Mouse (Mus musculus) T-helper 1 cell (primary cell): ENCODE measurements around the gene Rps2.
"Not testable (repeated sequence)": the region's sequence is repeated elsewhere in the genome, so short reads cannot be mapped to it uniquely, and the experiment has no call there.

Source experiments
- in situ Hi-C: fragments of 300-600 bp; cut with MboI, MseI; formaldehyde crosslinking; loops from one replicate; pipeline ENCODE4 v1.15.1; 2025; ENCODE audit warnings: high pct_unique_total_duplicates

Rps2 gene

GRCm38 (mm10) chr17:24701251-24701650 is 16.7 kb upstream of the Rps2 start:
- in situ Hi-C loops, result loop anchor here (10.0 kb wide), 1 partner anchor 556 kb away; no protein-coding TSS in a partner anchor

- in situ Hi-C loops, result loop anchor here (10.0 kb wide), 1 partner anchor 561 kb away; no protein-coding TSS in a partner anchor
Observed at GRCm38 (mm10) chr17:24705821-24706220, 12.1 kb upstream of the Rps2 start.

DNA sequence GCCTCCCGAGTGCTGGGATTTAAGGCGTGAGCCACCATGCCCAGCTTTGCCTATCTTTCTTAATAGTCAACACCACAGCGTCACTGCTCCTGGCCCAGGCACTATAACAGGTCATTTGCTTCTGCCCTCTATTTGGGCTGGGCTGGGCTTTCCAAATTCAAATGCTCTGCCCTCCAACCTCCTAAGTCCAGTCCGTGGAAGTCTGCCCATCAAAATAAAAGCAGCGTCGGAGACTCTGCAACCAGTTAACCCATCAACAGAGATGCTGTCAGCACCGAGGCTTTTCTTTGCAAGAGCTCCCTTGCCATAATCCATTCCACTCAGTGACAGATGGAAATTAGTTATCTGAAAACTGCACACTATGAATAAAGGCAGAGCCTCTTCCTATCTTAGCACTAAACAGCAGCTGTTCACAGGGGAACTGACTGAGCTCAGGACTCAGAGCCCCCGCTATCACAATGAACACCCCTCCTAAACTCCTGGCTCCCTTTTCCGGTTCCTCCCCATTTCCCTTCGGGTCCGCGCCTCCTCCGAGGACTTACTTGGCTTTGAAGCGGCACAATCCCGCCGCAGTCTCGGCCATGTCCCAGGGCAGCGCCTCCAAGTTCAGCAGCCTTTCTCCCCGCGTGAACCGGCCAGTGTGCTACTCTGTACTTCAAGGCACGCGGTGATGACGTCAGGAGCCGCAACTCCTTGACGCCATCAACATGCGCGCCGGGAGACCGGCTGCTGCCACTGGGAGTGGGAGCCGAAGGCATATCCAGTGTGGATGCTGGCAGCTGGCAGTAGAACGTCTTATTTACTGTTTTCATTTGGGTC is 10.7 kb upstream of the Rps2 start, which contains the start of gene Tbl3:
Tbl3 (minus strand) TSS at position 679 of the 819 bp plus-strand sequence.
- in situ Hi-C loops, result loop anchor here (10.0 kb wide), 1 partner anchor 562 kb away; no protein-coding TSS in a partner anchor

- in situ Hi-C loops, result loop anchor here (10.0 kb wide), 1 partner anchor 563 kb away; no protein-coding TSS in a partner anchor
Observed at GRCm38 (mm10) chr17:24707801-24708425, 10.0 kb upstream of the Rps2 start.

- in situ Hi-C loops, result loop anchor here (10.0 kb wide), 1 partner anchor 564 kb away; no protein-coding TSS in a partner anchor
Observed at GRCm38 (mm10) chr17:24708646-24709045, 9.3 kb upstream of the Rps2 start.

GRCm38 (mm10) chr17:24715556-24715955 is 2.4 kb upstream of the Rps2 start:
- in situ Hi-C loops, result no loop called here

DNA sequence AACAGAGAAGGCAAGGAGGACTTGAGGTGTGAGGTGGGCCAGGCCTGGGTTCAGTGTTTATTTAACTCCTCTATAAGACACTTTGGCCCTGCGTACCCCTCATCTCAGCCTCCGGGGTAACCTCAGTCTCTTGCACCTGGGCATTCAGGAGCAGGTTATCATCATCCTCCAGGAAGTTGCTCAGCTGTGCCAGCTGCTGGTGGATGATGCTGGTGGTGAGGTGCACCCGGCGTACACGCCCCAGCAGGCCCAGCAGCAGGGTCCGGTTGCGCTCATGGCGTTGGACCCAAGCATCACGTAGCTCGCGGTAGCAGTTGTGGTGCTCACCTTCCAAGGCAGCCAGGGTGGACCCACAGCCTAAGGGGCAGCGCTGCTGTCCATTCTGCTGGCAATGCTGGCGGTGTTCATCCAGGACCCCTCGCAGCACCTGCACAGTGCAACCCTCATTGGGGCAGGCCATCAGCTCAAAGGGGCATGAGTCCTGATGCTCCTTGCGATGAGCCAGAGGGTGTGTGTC is 1.7 kb upstream of the Rps2 start:
- in situ Hi-C loops, result no loop called here

- in situ Hi-C loops, result not testable (repeated sequence)
Observed at GRCm38 (mm10) chr17:24718938-24719337, 1.0 kb downstream of the Rps2 start.

DNA sequence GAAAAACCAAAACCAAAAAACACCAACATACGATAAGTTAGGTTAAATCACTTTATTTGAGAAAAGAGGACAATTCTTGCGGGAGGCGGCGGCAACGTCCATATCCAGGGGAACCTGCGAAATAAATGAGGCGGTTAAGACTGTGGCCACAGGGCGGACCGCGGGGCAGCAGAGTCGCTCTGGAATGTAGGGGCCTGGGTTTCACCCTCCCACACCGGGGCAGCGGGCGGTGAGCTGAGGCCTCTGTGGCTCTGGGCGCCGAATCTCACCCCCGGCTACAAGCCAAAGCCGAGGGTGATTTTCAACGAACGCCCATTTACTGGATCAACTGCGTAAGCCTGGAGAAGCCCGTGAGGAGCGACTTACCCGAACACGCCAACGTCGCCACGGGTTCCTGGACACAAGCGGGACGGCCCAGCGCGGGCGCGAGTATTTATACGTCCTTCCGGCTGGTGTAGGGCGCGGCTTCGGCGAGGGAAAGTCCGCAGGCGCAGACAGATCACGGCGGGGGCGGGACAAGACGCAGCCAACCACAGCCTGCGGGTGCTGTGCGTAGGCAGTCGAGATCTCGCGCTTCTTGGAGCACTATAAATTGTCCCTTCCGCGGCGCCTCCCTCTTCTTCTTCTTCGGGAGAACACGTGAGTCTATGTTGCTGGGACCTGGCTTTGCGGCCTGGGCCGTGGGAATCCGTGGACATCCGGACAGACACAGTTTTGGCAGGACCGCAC is 1.7 kb downstream of the Rps2 start:
- in situ Hi-C loops, result no loop called here

DNA sequence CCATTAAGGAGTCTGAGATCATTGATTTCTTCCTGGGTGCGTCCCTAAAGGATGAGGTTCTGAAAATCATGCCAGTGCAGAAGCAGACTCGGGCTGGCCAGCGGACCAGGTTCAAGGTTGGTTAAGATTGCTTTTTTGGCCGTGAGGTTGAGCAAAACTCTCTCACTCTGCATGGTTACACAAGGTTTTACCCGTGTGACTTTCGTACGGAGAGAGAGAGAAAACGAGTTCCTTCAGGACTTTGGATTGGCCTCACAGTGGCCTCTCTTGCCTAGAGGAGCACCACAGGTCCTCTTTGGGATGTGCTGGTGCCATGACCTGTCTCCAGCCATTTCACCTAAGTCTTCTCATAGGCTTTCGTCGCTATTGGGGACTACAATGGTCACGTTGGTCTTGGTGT is 2.7 kb downstream of the Rps2 start:
- in situ Hi-C loops, result not testable (repeated sequence)

DNA sequence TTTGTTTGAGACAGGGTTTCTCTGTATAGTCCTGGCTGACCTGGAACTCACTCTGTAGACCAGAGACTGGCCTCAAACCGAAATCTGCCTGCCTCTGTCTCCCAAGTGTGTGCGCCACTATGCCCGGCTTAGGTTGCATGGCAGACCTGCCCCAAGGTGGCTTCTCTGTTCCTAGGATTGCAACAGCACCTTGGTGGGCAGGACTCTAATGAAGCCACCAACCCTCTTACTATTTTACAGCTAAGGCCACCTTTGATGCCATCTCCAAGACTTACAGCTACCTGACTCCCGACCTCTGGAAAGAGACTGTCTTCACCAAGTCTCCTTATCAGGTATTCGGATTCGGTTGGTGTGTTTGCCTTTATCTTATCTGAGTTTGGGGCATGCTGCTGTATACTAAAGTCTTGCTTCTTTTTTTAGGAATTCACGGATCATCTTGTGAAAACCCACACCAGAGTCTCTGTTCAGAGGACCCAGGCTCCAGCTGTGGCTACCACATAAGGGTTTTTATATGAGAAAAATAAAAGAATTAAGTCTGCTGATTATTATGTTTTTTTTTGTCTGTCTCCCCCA is 3.6 kb downstream of the Rps2 start:
- in situ Hi-C loops, result not testable (repeated sequence)

- in situ Hi-C loops, result no loop called here
Observed at GRCm38 (mm10) chr17:24722220-24722924, 4.5 kb downstream of the Rps2 start.

DNA sequence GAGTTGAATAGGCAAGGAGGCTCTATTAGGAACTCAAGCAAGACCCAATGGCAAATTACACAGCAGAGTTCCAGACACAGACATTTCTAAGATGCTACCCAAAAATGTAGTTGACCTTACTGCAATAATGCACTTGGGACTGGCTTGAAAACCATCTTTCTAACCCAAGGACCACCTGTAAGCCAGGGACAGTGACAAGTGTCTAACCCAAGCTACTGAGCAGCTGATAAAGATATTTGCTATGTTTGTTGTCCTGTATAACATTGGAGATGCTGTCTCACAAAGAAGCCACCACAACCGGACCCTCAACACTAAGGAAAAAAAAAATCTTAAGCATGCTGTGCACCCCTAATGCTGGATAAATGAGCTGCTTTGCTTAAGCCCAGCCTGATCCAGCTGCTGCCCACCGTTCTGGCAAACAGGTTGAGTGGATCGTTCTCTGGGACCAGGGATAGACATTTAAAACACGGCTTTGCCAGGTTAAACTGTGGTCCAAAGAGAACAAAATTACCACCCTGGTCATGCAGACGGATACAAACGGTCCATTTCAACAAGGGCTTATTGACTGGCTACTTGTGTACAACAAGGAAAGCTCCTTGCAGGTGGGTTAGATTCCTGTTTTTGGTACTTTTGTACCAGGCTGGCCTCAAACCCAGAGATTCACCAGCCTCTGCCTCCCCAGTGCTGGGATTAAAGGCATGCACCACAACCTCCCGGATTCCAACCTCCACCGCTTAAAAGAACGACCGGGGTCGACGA is 5.4 kb downstream of the Rps2 start:
- in situ Hi-C loops, result no loop called here

DNA sequence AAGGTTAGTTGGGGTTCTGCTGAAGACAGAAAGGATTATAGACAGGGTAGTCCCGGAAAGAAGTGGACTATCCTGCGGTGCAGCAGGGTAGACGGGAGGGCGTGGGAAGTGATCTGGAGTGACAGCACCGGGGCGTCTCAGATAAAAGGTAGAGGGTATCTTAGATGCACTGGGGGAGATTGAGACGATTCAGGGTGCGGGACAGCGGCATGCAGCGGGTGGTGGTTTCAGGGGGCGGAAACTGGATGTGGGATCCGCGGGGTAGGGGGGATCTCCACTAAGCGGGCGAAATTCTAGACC is 5.9 kb downstream of the Rps2 start:
- in situ Hi-C loops, result no loop called here

DNA sequence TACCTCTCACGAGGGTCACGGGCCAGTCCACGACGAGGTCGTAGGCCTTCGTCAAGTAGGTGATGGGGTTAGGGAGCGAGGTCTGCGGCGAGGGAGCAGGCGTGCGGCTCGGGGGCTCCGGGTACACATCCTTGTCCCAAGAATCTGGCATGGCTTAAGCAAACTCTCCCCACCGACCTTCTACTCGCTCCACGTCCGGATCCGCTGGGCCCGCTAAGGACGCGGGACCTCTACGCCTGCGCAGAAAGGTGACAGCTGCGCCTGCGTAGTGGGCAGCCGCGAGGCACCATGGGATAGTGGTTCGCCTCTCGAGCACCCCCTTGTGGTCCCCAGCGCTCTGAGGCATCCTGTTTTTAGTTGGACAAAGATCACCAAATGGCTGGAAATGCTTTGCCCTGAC is 6.3 kb downstream of the Rps2 start, which contains the start of gene Ndufb10:
Ndufb10 (minus strand) TSS at position 295 of the 400 bp plus-strand sequence.
- in situ Hi-C loops, result no loop called here

DNA sequence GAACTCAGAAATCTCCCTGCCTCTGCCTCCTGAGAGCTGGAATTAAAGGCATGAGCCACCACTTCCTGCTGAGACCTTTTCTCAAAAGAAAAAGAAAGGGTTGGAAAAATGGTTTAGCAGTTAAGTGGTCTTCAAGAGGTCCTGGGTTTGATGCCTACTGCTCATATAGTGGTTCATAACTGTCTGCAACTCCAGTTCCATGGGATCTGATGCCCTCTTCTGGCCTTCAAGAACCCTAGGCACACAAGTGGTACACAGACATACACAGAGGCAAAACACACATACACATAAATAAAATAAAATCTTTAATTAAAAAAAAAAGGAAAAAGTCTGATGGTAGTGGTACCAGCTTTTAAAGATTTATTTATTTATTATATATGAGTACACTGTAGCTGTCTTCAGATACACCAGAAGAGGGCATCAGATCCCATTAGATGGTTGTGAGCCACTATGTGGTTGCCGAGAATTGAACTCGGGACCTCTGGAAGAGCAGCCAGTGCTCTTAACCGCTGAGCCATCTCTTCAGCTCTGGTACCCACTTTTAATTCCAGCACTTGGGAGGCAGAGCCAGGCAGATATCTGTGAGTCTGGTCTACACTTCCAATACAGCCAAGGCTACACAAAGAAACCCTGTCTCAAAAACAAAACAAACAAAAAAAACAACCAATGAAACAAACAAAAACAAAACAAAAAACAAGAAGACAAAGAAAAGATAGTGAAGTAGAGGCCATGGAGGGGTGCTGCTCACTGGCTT is 7.9 kb downstream of the Rps2 start:
- in situ Hi-C loops, result no loop called here

DNA sequence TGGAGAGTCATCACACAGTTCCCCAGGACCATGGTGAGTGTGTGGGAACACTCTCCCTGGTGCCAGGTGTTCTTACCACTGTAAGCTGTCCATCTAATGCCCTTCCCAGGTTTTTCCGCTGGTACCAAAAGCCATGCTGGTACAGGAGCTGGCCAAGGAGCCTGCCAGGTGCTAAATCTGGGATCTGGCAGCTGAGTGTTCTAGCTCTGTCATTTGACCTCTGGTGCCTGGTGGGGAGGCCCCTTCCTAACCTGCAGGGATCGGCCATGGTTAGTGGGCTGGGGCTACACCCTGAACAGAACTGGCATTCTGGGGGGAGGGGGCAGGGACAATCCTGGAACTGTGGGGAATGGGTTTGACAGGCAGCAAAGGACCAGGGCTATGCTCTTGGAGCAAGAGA is 9.7 kb downstream of the Rps2 start, which contains the start of gene Rpl3l:
Rpl3l (plus strand) TSS at position 203 of the 400 bp plus-strand sequence.
- in situ Hi-C loops, result no loop called here

DNA sequence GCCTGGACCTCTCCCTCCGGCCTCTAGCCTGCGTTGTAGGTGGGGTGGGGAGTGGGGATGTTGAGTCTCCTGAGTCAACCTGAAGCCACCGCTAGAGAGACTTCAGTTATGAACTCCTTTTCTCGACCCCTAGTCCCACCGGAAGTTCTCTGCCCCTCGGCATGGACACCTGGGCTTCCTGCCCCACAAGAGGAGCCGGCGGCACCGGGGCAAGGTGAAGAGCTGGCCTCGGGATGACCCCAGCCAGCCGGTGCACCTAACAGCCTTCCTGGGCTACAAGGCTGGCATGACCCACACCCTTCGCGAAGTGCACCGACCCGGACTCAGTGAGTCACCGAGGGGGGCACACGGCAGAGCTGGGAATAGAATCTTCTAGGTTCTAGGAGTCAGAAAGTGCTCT is 10.3 kb downstream of the Rps2 start:
- in situ Hi-C loops, result no loop called here

- in situ Hi-C loops, result no loop called here
Observed at GRCm38 (mm10) chr17:24729067-24729466, 11.2 kb downstream of the Rps2 start.
